Mouse (Mus musculus) right cerebral cortex, postnatal 36 days (tissue): ENCODE data around the gene Hydin.
A peak's percentile ranks its signal among the peaks of the same experiment; 100 is the strongest.
"Not testable (repeated sequence)": the region's sequence is repeated elsewhere in the genome, so short reads cannot be mapped to it uniquely, and the experiment has no call there.

Experiments
- DNase-seq, 2 experiments: peaks; one replicate each; pipeline ENCODE4 v3.0.0; 2022; ENCODE audit warnings: low spot score in 2 of 2, mixed read lengths in 1 of 2

Hydin gene

GRCm38 (mm10) chr8:110339447-110339846, 72.7 kb downstream of the Hydin start:
- DNase-seq: no peak

DNA sequence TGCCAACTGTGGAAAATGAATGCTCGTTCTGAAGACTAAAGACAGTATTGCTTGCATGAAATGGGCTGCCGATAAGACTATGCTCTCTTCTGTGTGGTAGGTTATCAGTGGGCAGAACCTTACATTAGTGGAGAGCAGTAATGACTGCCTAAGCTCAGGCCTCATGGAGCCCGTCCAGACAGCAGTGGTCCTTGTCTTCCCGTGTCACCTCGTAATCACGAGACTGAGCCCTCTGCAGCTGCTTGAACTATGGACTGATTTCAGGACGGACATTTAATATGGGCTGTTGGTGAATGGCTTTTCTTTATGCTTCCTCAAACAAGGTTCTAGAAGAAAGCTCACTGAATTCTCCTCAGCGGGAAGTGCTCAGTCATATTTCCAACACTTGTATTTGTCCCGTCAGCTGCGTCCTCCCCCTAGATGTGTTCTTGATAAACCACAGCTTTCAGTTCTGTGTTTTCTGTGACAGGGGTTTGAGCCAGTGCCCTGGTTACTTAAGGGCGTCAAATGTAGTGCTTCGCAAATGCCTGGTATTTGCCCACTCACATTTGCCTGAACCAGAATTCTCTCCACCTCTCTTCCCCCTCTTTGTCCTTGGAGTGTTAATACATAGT, 73.4 kb downstream of the Hydin start:
- no peak for DNase-seq

- no peak for DNase-seq
Measured at GRCm38 (mm10) chr8:110345697-110346394, 79.1 kb downstream of the Hydin start.

DNA sequence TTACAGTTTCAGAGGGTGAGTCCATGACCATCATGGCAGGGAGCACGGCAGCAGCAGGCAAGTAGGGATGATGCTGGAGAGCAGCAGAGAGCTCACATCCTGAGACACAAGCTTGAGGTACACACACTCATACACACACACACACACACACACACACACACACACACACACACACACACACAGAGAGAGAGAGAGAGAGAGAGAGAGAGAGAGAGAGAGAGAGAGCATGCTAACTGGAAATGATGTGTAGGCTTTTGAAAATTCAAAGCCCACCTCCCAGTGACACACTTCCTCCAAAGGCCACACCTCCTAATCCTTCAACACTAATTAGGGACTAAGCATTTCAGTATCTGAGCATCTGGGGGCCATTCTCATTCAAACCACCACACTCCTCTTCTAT, 80.1 kb downstream of the Hydin start:
- DNase-seq: no peak

GRCm38 (mm10) chr8:110350725-110351124, 83.9 kb downstream of the Hydin start:
- no peak for DNase-seq

- DNase-seq: no peak
Measured at GRCm38 (mm10) chr8:110351909-110352308, 85.1 kb downstream of the Hydin start.

DNA sequence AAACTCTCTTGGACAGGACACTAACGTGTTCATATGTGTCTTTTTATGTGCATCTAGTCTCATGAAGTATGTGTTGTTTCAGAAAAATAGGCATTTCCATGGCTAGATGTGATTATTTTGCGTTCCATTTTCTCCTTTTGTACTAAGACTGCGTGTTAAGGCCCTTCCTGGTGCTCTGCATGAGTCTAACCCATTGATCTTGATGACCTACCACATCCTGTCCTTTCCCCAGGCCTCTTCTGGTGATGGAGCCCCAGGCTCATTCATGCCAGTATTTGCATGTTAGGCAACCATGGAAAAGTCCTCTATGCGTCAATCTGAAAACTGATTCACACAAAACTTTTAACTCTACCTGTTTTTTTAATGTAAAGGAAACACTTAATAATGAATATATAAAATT, 96.2 kb downstream of the Hydin start:
- DNase-seq: no peak

GRCm38 (mm10) chr8:110372836-110373235, 106.1 kb downstream of the Hydin start:
- DNase-seq: peak in 1 of 2 experiments; percentile 2

- DNase-seq: no peak
Measured at GRCm38 (mm10) chr8:110373695-110374094, 106.9 kb downstream of the Hydin start.

DNA sequence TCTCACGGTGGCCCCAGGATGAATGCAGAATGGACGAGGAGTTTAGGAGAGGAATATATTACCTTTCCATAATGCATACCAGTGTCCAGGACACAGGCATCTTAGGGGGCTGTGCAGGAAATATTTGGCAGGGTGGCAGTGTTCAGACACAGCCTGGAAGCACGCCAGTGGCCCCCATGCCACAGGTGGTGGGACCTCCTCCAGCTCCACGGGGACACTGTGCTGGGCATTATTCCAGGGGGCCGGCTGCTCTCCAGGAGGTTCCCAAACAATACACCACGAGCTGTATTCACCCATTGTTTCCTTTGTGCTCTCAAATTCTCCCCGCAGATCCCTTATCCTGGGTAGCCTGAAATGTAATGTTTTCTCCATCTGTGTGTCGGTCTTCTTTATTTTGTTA, 116.0 kb downstream of the Hydin start:
- DNase-seq: no peak

- not testable (repeated sequence) for DNase-seq
Measured at GRCm38 (mm10) chr8:110384632-110385031, 117.9 kb downstream of the Hydin start.

- DNase-seq: no peak
Measured at GRCm38 (mm10) chr8:110395656-110396055, 128.9 kb downstream of the Hydin start.

DNA sequence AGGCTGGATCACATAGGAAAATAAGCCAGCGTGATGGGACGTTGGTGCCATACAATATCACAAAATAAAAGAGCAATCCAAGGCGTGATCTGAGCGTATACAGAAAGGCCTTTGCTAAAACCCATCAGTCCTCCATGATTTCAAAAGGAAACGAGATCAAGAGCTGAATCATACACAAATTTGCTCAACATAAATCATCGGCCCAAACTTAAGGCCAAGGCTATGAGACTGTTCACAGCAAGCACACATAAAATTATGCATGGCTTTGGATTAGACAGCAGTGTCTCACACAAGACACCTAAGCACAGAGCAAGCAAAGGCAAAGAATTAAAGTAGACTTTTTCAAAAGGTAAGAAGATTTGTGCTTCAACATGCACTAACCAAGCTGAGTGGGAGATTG, 133.8 kb downstream of the Hydin start:
- DNase-seq: no peak

DNA sequence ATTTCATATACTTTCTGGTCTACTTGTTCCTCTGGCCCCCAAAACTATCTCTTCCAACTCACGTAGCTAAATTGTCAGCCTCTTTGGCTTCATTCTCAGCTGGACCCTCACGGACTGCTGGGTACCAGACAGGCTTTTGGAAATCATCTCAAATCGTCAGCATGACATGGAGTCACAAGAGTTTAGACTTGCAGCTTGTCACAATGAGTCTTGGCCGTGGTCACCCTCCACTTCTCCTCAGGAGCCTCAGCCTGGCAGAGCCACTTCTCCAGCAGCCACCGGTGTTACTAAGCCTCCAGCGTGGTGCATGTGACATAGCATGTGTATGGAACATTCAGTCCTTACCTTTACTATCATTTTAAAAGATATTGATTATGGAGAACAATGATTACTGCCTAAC, 135.5 kb downstream of the Hydin start:
- no peak for DNase-seq

- no peak for DNase-seq
Measured at GRCm38 (mm10) chr8:110404516-110404915, 137.7 kb downstream of the Hydin start.

- DNase-seq: no peak
Measured at GRCm38 (mm10) chr8:110415121-110415520, 148.3 kb downstream of the Hydin start.

DNA sequence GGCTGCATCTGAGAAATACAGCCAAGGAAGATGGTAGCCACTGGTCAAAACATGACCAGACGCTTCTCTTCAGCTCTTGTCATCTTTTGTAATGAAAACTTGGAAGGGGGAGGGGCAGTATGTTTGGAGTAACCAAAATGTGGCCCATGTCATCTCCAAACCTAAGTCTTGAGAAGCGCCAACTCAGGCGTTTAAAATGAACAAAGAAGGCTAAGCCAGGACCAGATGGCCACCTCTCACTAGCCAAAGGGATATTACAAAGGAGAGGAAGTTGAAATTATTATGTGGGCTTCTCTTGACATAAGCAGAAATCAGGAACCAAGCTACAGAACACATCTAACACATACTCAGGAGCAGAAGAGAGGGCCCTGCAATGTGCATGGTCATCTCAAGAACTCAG, 150.2 kb downstream of the Hydin start:
- no peak for DNase-seq

DNA sequence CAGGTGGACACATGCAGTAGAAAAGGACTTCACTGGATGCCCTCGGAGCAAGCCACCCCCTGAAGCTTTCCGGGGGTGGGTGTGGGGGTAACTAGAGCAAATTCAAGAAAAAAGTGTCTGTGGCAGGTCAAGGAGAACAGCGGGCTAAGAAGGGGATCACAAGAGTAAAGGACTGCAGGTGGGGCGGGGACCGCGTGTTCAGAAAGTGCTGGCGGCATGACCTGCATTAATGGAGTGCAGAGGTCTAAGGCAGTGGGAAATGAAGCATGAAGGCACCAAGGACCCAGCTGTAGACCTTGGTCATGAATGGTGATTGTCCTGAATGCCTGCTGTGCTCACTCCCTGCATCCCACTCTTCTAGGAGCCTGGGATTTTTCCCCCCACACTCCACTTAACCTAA, 151.0 kb downstream of the Hydin start:
- DNase-seq: no peak

DNA sequence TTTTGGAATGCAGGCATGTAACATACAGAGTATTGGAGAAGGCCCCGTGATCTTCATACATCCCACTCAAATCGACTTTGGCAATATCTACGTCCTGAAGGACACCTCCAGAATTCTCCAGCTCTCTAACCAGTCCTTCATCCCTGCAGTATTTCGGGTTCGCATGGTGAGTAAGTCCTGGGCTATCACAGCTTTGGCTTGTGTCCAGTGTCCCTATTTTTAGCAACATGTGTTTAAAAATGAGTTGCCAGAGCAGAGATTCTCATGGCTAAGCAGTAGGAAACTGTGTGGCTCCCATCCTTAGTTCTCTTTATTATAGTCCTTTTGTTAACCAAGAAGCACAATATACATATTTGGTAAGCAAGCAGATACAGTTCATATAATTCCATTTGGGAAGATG, 152.9 kb downstream of the Hydin start:
- no peak for DNase-seq

GRCm38 (mm10) chr8:110420221-110420620, 153.4 kb downstream of the Hydin start:
- no peak for DNase-seq

GRCm38 (mm10) chr8:110424146-110424545, 157.4 kb downstream of the Hydin start:
- DNase-seq: no peak

DNA sequence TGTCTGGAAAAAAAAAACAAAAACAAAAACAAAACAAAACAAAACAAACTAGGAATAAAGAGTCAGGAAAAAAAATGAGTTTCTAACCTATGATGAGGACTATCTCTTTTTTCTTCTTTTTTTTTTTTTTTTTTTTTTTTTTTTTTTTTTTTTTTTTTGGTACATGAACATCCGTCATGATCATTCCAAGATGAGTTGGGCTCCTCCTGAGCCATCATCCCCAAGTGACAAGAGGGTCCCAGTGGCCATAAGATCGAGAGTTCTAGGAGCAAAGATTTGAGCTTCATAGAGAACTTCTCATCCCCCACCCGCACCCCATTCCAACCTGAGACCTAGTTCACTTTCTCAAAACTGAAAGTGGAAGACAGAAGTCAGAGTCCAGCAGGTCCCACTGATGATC, 164.6 kb downstream of the Hydin start:
- no peak for DNase-seq

GRCm38 (mm10) chr8:110440528-110440927, 173.8 kb downstream of the Hydin start:
- DNase-seq: no peak

- DNase-seq: no peak
Measured at GRCm38 (mm10) chr8:110444276-110444675, 177.5 kb downstream of the Hydin start.
